Mouse (Mus musculus) B cell, adult 67 days (primary cell): ENCODE measurements around the gene Trmt13. TPM values are rescaled to one million over a fixed set of nuclear protein-coding genes. Genes with fewer than 3 reads are reported as not detected.

Source experiments
- total RNA-seq, 2 experiments: library from RNA; stranded (reverse); gene quantifications; 4 replicates each; pipeline ENCODE4 v1.2.4; 2023

The Trmt13 gene
- 10 to 100 TPM; 41.1 to 43.2 TPM for total RNA-seq

GRCm38 (mm10) chr3:116614295-116614892, at the start of gene Trmt13:
TSS of gene Trmt13 (minus strand) at chr3:116614587.

GRCm38 (mm10) chr3:116662463-116662863, 48.1 kb upstream of the Trmt13 start, which contains the start of gene Mfsd14a:
TSS of gene Mfsd14a (minus strand) at chr3:116662677.

GRCm38 (mm10) chr3:116594728-116595602, 19.4 kb downstream of the Trmt13 start, which contains the start of gene Sass6:
TSS of gene Sass6 (plus strand) at chr3:116594982.

DNA sequence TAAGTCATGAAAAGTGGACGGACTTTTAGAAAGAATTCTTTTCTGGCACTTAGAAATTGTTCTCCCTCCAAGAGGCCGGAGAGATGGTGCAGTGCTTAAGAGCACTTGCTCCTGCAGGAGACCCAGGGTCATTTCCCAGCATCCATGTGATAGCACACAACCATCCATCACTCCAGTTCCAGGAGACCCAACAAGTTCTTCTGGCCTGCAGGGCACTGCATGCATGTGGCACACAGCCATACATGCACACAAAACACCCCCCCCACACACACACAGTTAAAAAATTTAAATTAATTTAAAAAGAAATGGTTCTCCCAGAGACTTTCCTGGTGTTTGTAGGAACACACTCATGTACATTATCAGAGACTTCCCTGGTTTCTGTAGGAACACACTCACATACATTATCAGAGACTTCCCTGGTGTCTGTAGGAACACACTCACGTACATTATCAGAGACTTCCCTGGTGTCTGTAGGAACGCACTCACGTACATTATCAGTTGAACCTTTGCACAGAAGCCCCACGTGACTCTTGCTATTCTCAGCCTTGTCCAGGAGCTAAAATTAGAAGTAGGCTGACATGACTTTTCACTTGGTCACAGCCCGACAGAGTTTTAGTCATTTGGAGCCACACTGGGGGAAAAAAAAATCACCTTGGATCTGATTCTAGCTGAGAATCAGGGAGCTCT, 51.8 kb downstream of the Trmt13 start, which contains the start of gene Lrrc39:
TSS of gene Lrrc39 (plus strand) at position 566 of the 687 bp plus-strand sequence.

Other genes with a start within 250 kb of the Trmt13 start
- 10 to 100 TPM; 37.7 to 41.7 TPM for gene Cdc14a, start 190.6 kb downstream of the Trmt13 start, total RNA-seq
- 10 to 100 TPM; 24.3 to 27.9 TPM for gene Rtca, start 106.4 kb downstream of the Trmt13 start, total RNA-seq
- gene Dbt, start 101.5 kb downstream of the Trmt13 start, total RNA-seq: 10 to 100 TPM; 13.8 to 15.8 TPM
- gene Lrrc39, start 51.6 kb downstream of the Trmt13 start, total RNA-seq: not detected
- 10 to 100 TPM; 12.7 to 13.7 TPM for gene Sass6, start 19.6 kb downstream of the Trmt13 start, total RNA-seq
- 10 to 100 TPM; 81.0 to 87.4 TPM for gene Mfsd14a, start 48.1 kb upstream of the Trmt13 start, total RNA-seq
- not detected for gene Gm43191, start 66.7 kb upstream of the Trmt13 start, total RNA-seq
- gene Slc35a3, start 98.2 kb upstream of the Trmt13 start, total RNA-seq: 10 to 100 TPM; 22.5 to 25.0 TPM
- 10 to 100 TPM; 13.4 to 19.5 TPM for gene Agl, start 193.6 kb upstream of the Trmt13 start, total RNA-seq
- 1 to 10 TPM; 4.8 to 5.3 TPM for gene Frrs1, start 244.9 kb upstream of the Trmt13 start, total RNA-seq